ENCODE assay signal across 9 mouse cellular contexts in genomic region chr17:32113255-32113522, GRCm38 (mm10). TPM values are rescaled to one million over a fixed set of nuclear protein-coding genes. Genes with fewer than 3 reads are reported as not detected.
A peak's percentile ranks its signal among the peaks of the same experiment; 100 is the strongest.
DNase-seq lines count a peak whose midpoint lies in the region; ATAC-seq and TF ChIP-seq lines count a peak whose summit lies in the region.
"Had no signal": no experiment of that assay in that cellular context is flagged by ENCODE, and none has a peak within 500 bp of the region (broad histone marks: within the 10 kb centered on the region; RNA-seq: fewer than 3 reads in every experiment).

No protein-coding gene starts in this region.

- no peaks in the 10 kb centered on the region for H3K36me3 ChIP-seq in heart, embryonic 14.5 days (ENCODE audit: control insufficient read depth, insufficient read depth, low read length)
- no peaks in the 10 kb centered on the region for H3K36me3 ChIP-seq in hindbrain, postnatal 0 days (ENCODE audit: insufficient read depth, low read length)
- no peaks in the 10 kb centered on the region for H3K36me3 ChIP-seq in midbrain, embryonic 15.5 days (replicated peaks)

- no peaks in the 10 kb centered on the region for H3K9me3 ChIP-seq in heart, embryonic 14.5 days (ENCODE audit: control insufficient read depth, low read length)
- H3K9me3 ChIP-seq in hindbrain, postnatal 0 days (ENCODE audit: low read length) = no peaks in the 10 kb centered on the region
- no peaks in the 10 kb centered on the region for H3K9me3 ChIP-seq in midbrain, embryonic 15.5 days

- no peak for DNase-seq in heart, adult 8-10 months (ENCODE audit: low spot score)
- DNase-seq in hindbrain, postnatal 0 days (ENCODE audit: low spot score) = peak; percentile 28
- no peak for DNase-seq in spleen, adult 12 weeks (ENCODE audit: low spot score)
- DNase-seq in layer of hippocampus, postnatal 14 days (ENCODE audit: low spot score in 2 of 2) = no peak
- DNase-seq in layer of hippocampus, adult 8-10 months (ENCODE audit: low spot score in 2 of 2) = no peak

- no peaks in the 10 kb centered on the region for H3K27me3 ChIP-seq in heart, embryonic 14.5 days (ENCODE audit: control insufficient read depth, insufficient read depth, low read length)
- no peaks in the 10 kb centered on the region for H3K27me3 ChIP-seq in hindbrain, postnatal 0 days (ENCODE audit: insufficient read depth, low read length)
- no peaks in the 10 kb centered on the region for H3K27me3 ChIP-seq in midbrain, embryonic 15.5 days (replicated peaks)
- H3K27me3 ChIP-seq: Patski had no signal

- H3K9ac ChIP-seq in heart, embryonic 14.5 days (ENCODE audit: low read length) = peak overlapping the region; percentile 73
- H3K9ac ChIP-seq in hindbrain, postnatal 0 days (replicated peaks; ENCODE audit: low read length) = peak overlapping the region; percentile 56; the same call in 1 of the 2 replicates
- no peak overlapping the region for H3K9ac ChIP-seq in midbrain, embryonic 15.5 days

- no peak for TF ChIP-seq CTCF in hindbrain, postnatal 0 days (IDR thresholded peaks at IDR 0.05; ENCODE audit: low read depth)

- H3K4me2 ChIP-seq in heart, embryonic 14.5 days (ENCODE audit: low read length) = peak overlapping the region; percentile 99
- H3K4me2 ChIP-seq in hindbrain, postnatal 0 days (ENCODE audit: low read depth, low read length) = peak overlapping the region; percentile 68
- H3K4me2 ChIP-seq in midbrain, embryonic 15.5 days = peak overlapping the region; percentile 99

- no peak for ATAC-seq in heart, embryonic 14.5 days (ENCODE audit: insufficient number of reproducible peaks, insufficient read depth, low FRiP score, low read depth)
- ATAC-seq in hindbrain, postnatal 0 days = peak; percentile 22; the same call in 1 of the 2 replicates
- ATAC-seq in midbrain, embryonic 15.5 days (replicated peaks) = peak; percentile 12; the same call in 1 of the 2 replicates
- ATAC-seq: Patski had no signal

- H3K4me3 ChIP-seq in heart, embryonic 14.5 days (ENCODE audit: control insufficient read depth in 1 of 2, insufficient read depth in 1 of 2, low read depth in 1 of 2, low read length in 2 of 2) = peak overlapping the region; percentile 50 to 53
- peak overlapping the region; percentile 74 for H3K4me3 ChIP-seq in brown adipose tissue, adult 24 weeks (ENCODE audit: insufficient read depth, low read depth, low read length)
- H3K4me3 ChIP-seq in hindbrain, postnatal 0 days (ENCODE audit: low read length) = peak overlapping the region; percentile 48
- peak overlapping the region; percentile 56 for H3K4me3 ChIP-seq in midbrain, embryonic 15.5 days

- peaks cover 21 to 36% of the 10 kb centered on the region in 2 experiments for H3K4me1 ChIP-seq in heart, embryonic 14.5 days (ENCODE audit: control insufficient read depth in 2 of 2, insufficient read depth in 2 of 2, low read length in 2 of 2)
- peaks cover 29% of the 10 kb centered on the region for H3K4me1 ChIP-seq in brown adipose tissue, adult 24 weeks (ENCODE audit: control insufficient read depth, insufficient read depth, insufficient read length, low read length)
- peaks cover 6% of the 10 kb centered on the region for H3K4me1 ChIP-seq in hindbrain, postnatal 0 days (ENCODE audit: insufficient read depth, low read length)
- peaks cover 25% of the 10 kb centered on the region for H3K4me1 ChIP-seq in midbrain, embryonic 15.5 days

- 9% methylated on average over 8 of the region's 8 CpGs for WGBS in heart, embryonic 14.5 days
- 12% methylated on average over 8 of the region's 8 CpGs for WGBS in hindbrain, postnatal 0 days
- WGBS in midbrain, embryonic 15.5 days = 6% methylated on average over 8 of the region's 8 CpGs

- H3K27ac ChIP-seq in heart, embryonic 14.5 days (replicated peaks in 1 of 2; ENCODE audit: control insufficient read depth in 1 of 2, insufficient read depth in 1 of 2, low read depth in 2 of 2, low read length in 2 of 2) = no peak overlapping the region
- H3K27ac ChIP-seq in brown adipose tissue, adult 24 weeks (replicated peaks; ENCODE audit: low read depth, low read length) = no peak overlapping the region
- peak overlapping the region; percentile 66; the same call in 1 of the 2 replicates for H3K27ac ChIP-seq in hindbrain, postnatal 0 days
- H3K27ac ChIP-seq in midbrain, embryonic 15.5 days = no peak overlapping the region

RNA-seq across cellular contexts. Expression of gene Notch3, which starts 53.5 kb away (rescaled TPM):
- 5.1 and 6.6 TPM in 2 replicates for polyA plus RNA-seq in heart, embryonic 14.5 days (2014; fragmentation: Nextera tagmentation; extraction: Ambion mirVana)
- 10 to 100 TPM; 18.6 to 24.9 (median 21.6) TPM for total RNA-seq in heart, adult 8-10 months (2022)
- polyA plus RNA-seq in brown adipose tissue, adult 24 weeks (2012; ENCODE audit: insufficient read depth, insufficient read length, missing spikeins) = 4.3 and 7.4 TPM in 2 replicates
- total RNA-seq in hindbrain, postnatal 0 days (2014; rRNA removed) = 56.3 and 68.1 TPM in 2 replicates
- polyA plus RNA-seq in hindbrain, postnatal 0 days (2015; fragmentation: Nextera tagmentation; extraction: Ambion mirVana) = 5.8 and 6.5 TPM in 2 replicates
- polyA plus RNA-seq in midbrain, embryonic 15.5 days (2015; fragmentation: Nextera tagmentation; extraction: Ambion mirVana) = 7.9 and 8.9 TPM in 2 replicates
- 10 to 100 TPM; 15.3 to 15.9 TPM for total RNA-seq in layer of hippocampus, postnatal 14 days (2021)
- 10 to 100 TPM in 2 of 4 experiments, 1 to 10 TPM in 2; 7.0 to 13.4 (median 9.5) TPM for total RNA-seq in layer of hippocampus, adult 8-10 months (2022)
